Mouse (Mus musculus) neural tube, embryonic 15.5 days (tissue): ENCODE results near the gene Olfr592. TPM values are rescaled to one million over a fixed set of nuclear protein-coding genes. Genes with fewer than 3 reads are reported as not detected.
"Not testable (repeated sequence)": the region's sequence is repeated elsewhere in the genome, so short reads cannot be mapped to it uniquely, and the experiment has no call there.

ENCODE experiments used
- ATAC-seq: fragments of 200-750 bp; cut with Nextera tagmentation; 2 replicates; pipeline ENCODE4 v1.8.0; 2017; ENCODE audit warnings: mild to moderate bottlenecking, moderate TSS enrichment, moderate library complexity; ENCODE audit not compliant: low FRiP score
- H3K27ac ChIP-seq: fragments of 300-500 bp; sonication (generic); replicated peaks from 2 replicates; pipeline ENCODE4 v1.5.1; 2015; ENCODE audit warnings: mild to moderate bottlenecking, inconsistent platforms
- H3K27me3 ChIP-seq: fragments of 300-500 bp; sonication (generic); replicated peaks from 2 replicates; pipeline ENCODE4 v1.6.1; 2015; ENCODE audit warnings: inconsistent platforms
- H3K36me3 ChIP-seq: fragments of 300-500 bp; sonication (generic); 2 replicates; pipeline ENCODE4 v1.6.1; 2015; ENCODE audit warnings: inconsistent platforms
- H3K4me1 ChIP-seq: fragments of 300-500 bp; sonication (generic); 2 replicates; pipeline ENCODE4 v1.6.1; 2015; ENCODE audit warnings: inconsistent platforms
- H3K4me2 ChIP-seq: fragments of 300-500 bp; sonication (generic); 2 replicates; pipeline ENCODE4 v1.6.1; 2015; ENCODE audit warnings: inconsistent platforms, mild to moderate bottlenecking, moderate library complexity
- H3K4me3 ChIP-seq: fragments of 300-500 bp; sonication (generic); replicated peaks from 2 replicates; pipeline ENCODE4 v1.5.1; 2015; ENCODE audit warnings: mild to moderate bottlenecking, inconsistent platforms
- H3K9ac ChIP-seq: fragments of 300-500 bp; sonication (generic); replicated peaks from 2 replicates; pipeline ENCODE4 v1.6.1; 2015; ENCODE audit warnings: mild to moderate bottlenecking, inconsistent platforms
- H3K9me3 ChIP-seq: fragments of 300-500 bp; sonication (generic); replicated peaks from 2 replicates; pipeline ENCODE4 v1.6.1; 2016; ENCODE audit warnings: inconsistent platforms
- WGBS: fragments of 180-500 bp; shearing (Covaris S2); methylation state at CpG from one replicate; pipeline ENCODE4 v1.1.7; 2015; ENCODE audit warnings: mixed read lengths; 5-methylcytosine and 5-hydroxymethylcytosine counted together
- polyA plus RNA-seq: library from polyadenylated mRNA; unstranded; fragments of >200 nt; fragmentation: Nextera tagmentation; extraction: Ambion mirVana; gene quantifications from 2 replicates; pipeline ENCODE4 v1.2.1, GENCODE M21; 2015

The Olfr592 gene
- not detected in 2 replicates for polyA plus RNA-seq

- H3K27me3 ChIP-seq, H3K9ac ChIP-seq, H3K9me3 ChIP-seq, H3K4me1 ChIP-seq, H3K4me3 ChIP-seq, H3K36me3 ChIP-seq, H3K4me2 ChIP-seq, H3K27ac ChIP-seq, ATAC-seq: not testable (repeated sequence)
- 89% methylated on average over 1 of the region's 1 CpGs for WGBS
Measured at GRCm38 (mm10) chr7:103184503-103184902, at the start of gene Olfr592. Gene Olfr592, plus strand, starts transcription at chr7:103184803.

- Histone ChIP-seq H3K9me3 (no peaks in the 10 kb centered on the region), H3K4me3 (no peak within 1 kb of the TSS), H3K9ac (no peak within 1 kb of the TSS), H3K27ac (no peak within 1 kb of the TSS), H3K4me2 (no peak within 1 kb of the TSS), H3K36me3 (no peaks in the 10 kb centered on the region), H3K4me1 (no peaks in the 10 kb centered on the region), H3K27me3 (no peaks in the 10 kb centered on the region)
- no peak for ATAC-seq
- WGBS, result 88% methylated on average over 1 of the region's 1 CpGs
Measured at GRCm38 (mm10) chr7:103140579-103140978, 44.0 kb upstream of the Olfr592 start, which contains the start of gene Olfr588-ps1. Gene Olfr588-ps1, plus strand, starts transcription at chr7:103140879.

GRCm38 (mm10) chr7:103156256-103156655 is 28.3 kb upstream of the Olfr592 start, which contains the start of gene Olfr589:
Gene Olfr589, minus strand, starts transcription at chr7:103156356.
- Histone ChIP-seq H3K9ac (no peak within 1 kb of the TSS), H3K4me3 (no peak within 1 kb of the TSS), H3K27me3 (no peaks in the 10 kb centered on the region), H3K27ac (no peak within 1 kb of the TSS), H3K4me2 (no peak within 1 kb of the TSS), H3K9me3 (no peaks in the 10 kb centered on the region), H3K36me3 (no peaks in the 10 kb centered on the region), H3K4me1 (no peaks in the 10 kb centered on the region)
- no peak for ATAC-seq
- WGBS, result 72% methylated on average over 2 of the region's 2 CpGs

- WGBS, result 85% methylated on average over 5 of the region's 5 CpGs
- Histone ChIP-seq H3K36me3 (no peaks in the 10 kb centered on the region), H3K4me1 (no peaks in the 10 kb centered on the region)
Measured at GRCm38 (mm10) chr7:103169697-103170096, 14.9 kb upstream of the Olfr592 start.

GRCm38 (mm10) chr7:103178240-103178639 is 6.4 kb upstream of the Olfr592 start, which contains the start of gene Olfr591:
Gene Olfr591, minus strand, starts transcription at chr7:103178340.
- no peak for ATAC-seq
- Histone ChIP-seq H3K36me3 (no peaks in the 10 kb centered on the region), H3K4me2 (no peak within 1 kb of the TSS), H3K9me3 (no peaks in the 10 kb centered on the region; the same call in 1 of the 2 replicates), H3K27ac (no peak within 1 kb of the TSS), H3K4me3 (no peak within 1 kb of the TSS), H3K27me3 (no peaks in the 10 kb centered on the region), H3K9ac (no peak within 1 kb of the TSS), H3K4me1 (no peaks in the 10 kb centered on the region)
- WGBS, result 80% methylated on average over 1 of the region's 1 CpGs

More at GRCm38 (mm10) chr7:103169697-103170096, 14.9 kb upstream of the Olfr592 start:
- H3K9me3 ChIP-seq, result no peaks in the 10 kb centered on the region
- no peak for ATAC-seq
- H3K4me2 ChIP-seq, result no peak overlapping the region
- no peak overlapping the region for H3K4me3 ChIP-seq
- H3K27me3 ChIP-seq, result no peaks in the 10 kb centered on the region
- no peak overlapping the region for H3K9ac ChIP-seq
- no peak overlapping the region for H3K27ac ChIP-seq

- Histone ChIP-seq H3K27me3 (no peaks in the 10 kb centered on the region), H3K9me3 (no peaks in the 10 kb centered on the region), H3K9ac (no peak within 1 kb of the TSS), H3K4me3 (no peak within 1 kb of the TSS), H3K27ac (no peak within 1 kb of the TSS), H3K4me2 (no peak within 1 kb of the TSS), H3K4me1 (no peaks in the 10 kb centered on the region), H3K36me3 (no peaks in the 10 kb centered on the region)
- no peak for ATAC-seq
- WGBS, result 79% methylated on average over 1 of the region's 1 CpGs
Measured at GRCm38 (mm10) chr7:103211562-103211961, 27.0 kb downstream of the Olfr592 start, which contains the start of gene Olfr593. Gene Olfr593, plus strand, starts transcription at chr7:103211862.

GRCm38 (mm10) chr7:103212050-103212449 is 27.4 kb downstream of the Olfr592 start:
- WGBS, result 92% methylated on average over 5 of the region's 5 CpGs
- H3K27me3 ChIP-seq, H3K27ac ChIP-seq, H3K4me1 ChIP-seq, ATAC-seq, H3K4me3 ChIP-seq, H3K4me2 ChIP-seq, H3K36me3 ChIP-seq, H3K9ac ChIP-seq, H3K9me3 ChIP-seq: not testable (repeated sequence)

GRCm38 (mm10) chr7:103216696-103217095 is 32.1 kb downstream of the Olfr592 start, which contains the start of gene Olfr594:
Gene Olfr594, plus strand, starts transcription at chr7:103216996.
- H3K36me3 ChIP-seq, result no peaks in the 10 kb centered on the region
- no peak within 1 kb of the TSS for H3K4me3 ChIP-seq
- H3K27ac ChIP-seq, result no peak within 1 kb of the TSS
- H3K4me2 ChIP-seq, result no peak within 1 kb of the TSS
- no peaks in the 10 kb centered on the region for H3K27me3 ChIP-seq
- no peaks in the 10 kb centered on the region for H3K9me3 ChIP-seq
- no peaks in the 10 kb centered on the region for H3K4me1 ChIP-seq
- H3K9ac ChIP-seq, result no peak within 1 kb of the TSS
- no peak for ATAC-seq

Other genes starting within 250 kb of the Olfr592 start
- gene Olfr573-ps1, start 242.2 kb upstream of the Olfr592 start, polyA plus RNA-seq, result not detected in 2 replicates
- not detected in 2 replicates for gene Olfr574, start 236.3 kb upstream of the Olfr592 start, polyA plus RNA-seq
- not detected in 2 replicates for gene Olfr575, start 226.0 kb upstream of the Olfr592 start, polyA plus RNA-seq
- not detected in 2 replicates for gene Olfr576, start 222.1 kb upstream of the Olfr592 start, polyA plus RNA-seq
- not detected in 2 replicates for gene Olfr577, start 208.9 kb upstream of the Olfr592 start, polyA plus RNA-seq
- not detected in 2 replicates for gene Olfr578, start 195.5 kb upstream of the Olfr592 start, polyA plus RNA-seq
- not detected in 2 replicates for gene Olfr582, start 146.8 kb upstream of the Olfr592 start, polyA plus RNA-seq
- gene Olfr583, start 133.5 kb upstream of the Olfr592 start, polyA plus RNA-seq, result not detected in 2 replicates
- not detected in 2 replicates for gene Olfr584, start 102.9 kb upstream of the Olfr592 start, polyA plus RNA-seq
- gene Olfr585, start 87.1 kb upstream of the Olfr592 start, polyA plus RNA-seq, result not detected in 2 replicates
- gene Olfr586, start 59.2 kb upstream of the Olfr592 start, polyA plus RNA-seq, result not detected in 2 replicates
- gene Olfr588-ps1, start 43.9 kb upstream of the Olfr592 start, polyA plus RNA-seq, result not detected in 2 replicates
- gene Olfr589, start 28.4 kb upstream of the Olfr592 start, polyA plus RNA-seq, result not detected in 2 replicates
- gene Olfr591, start 6.5 kb upstream of the Olfr592 start, polyA plus RNA-seq, result not detected in 2 replicates
- gene Olfr593, start 27.1 kb downstream of the Olfr592 start, polyA plus RNA-seq, result not detected in 2 replicates
- gene Olfr594, start 32.2 kb downstream of the Olfr592 start, polyA plus RNA-seq, result not detected in 2 replicates
- not detected in 2 replicates for gene Usp17ld, start 67.7 kb downstream of the Olfr592 start, polyA plus RNA-seq
- not detected in 2 replicates for gene Olfr596, start 120.8 kb downstream of the Olfr592 start, polyA plus RNA-seq
- gene Olfr597, start 131.5 kb downstream of the Olfr592 start, polyA plus RNA-seq, result not detected in 2 replicates
- gene Olfr598, start 138.8 kb downstream of the Olfr592 start, polyA plus RNA-seq, result not detected in 2 replicates
- not detected in 2 replicates for gene Olfr599, start 151.1 kb downstream of the Olfr592 start, polyA plus RNA-seq
- not detected in 2 replicates for gene Olfr600, start 164.9 kb downstream of the Olfr592 start, polyA plus RNA-seq
- not detected in 2 replicates for gene Olfr601, start 177.9 kb downstream of the Olfr592 start, polyA plus RNA-seq
- not detected in 2 replicates for gene Olfr603, start 201.4 kb downstream of the Olfr592 start, polyA plus RNA-seq
- gene Usp17lc, start 230.3 kb downstream of the Olfr592 start, polyA plus RNA-seq, result not detected in 2 replicates